Mouse (Mus musculus): Measurements from ENCODE around the gene Ctsh.
"Not testable (repeated sequence)": the region's sequence is repeated elsewhere in the genome, so short reads cannot be mapped to it uniquely, and the experiment has no call there.

Ctsh gene

GRCm38 (mm10) chr9:90059828-90060573, 6.0 kb downstream of the Ctsh start:
- DNase-seq (ENCODE audit: low spot score) = peak; percentile 53

DNA sequence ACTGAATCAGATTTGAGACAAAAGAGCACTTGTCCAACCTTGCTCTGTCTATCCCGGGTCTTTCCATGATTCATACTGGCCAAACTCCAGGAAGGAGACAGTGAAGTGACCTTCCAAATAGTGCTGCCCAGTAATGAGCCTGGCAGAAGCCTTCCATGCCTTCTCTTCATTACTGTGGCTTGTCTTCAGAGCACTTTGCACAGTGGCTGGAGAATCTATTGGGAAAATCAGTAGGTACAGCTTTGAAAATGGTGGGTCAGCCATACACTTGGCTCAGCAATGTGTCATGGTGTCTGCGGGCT, 6.6 kb downstream of the Ctsh start:
- DNase-seq (ENCODE audit: low spot score) = no peak

GRCm38 (mm10) chr9:90060932-90061331, 7.0 kb downstream of the Ctsh start:
- DNase-seq (ENCODE audit: low spot score) = not testable (repeated sequence)

- no peak for DNase-seq (ENCODE audit: low spot score)
These were observed 13.4 kb downstream of the Ctsh start for GRCm38 (mm10) chr9:90067341-90067740.

- DNase-seq (ENCODE audit: low spot score) = no peak
These were observed 14.8 kb downstream of the Ctsh start for GRCm38 (mm10) chr9:90068786-90069185.

DNA sequence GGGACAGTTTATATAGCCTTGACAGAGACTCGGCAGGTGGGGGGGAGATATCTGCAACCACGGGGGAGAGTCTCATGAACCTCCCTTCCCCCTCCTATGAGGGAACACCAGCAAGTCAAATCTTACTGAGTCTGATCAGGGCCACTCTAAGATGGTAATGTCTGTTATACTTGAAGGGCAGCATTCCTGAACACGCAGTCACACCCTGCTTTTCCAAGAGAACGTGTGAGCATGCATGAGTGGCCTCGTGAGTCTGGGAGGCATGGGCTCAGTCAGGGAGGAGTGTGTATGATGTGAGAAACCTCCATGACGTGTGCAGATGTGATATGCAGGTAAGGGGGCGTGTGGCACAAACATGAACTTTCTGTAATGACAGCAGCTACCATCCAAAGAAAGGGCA, 15.5 kb downstream of the Ctsh start:
- peak; percentile 84 for DNase-seq (ENCODE audit: low spot score)

DNA sequence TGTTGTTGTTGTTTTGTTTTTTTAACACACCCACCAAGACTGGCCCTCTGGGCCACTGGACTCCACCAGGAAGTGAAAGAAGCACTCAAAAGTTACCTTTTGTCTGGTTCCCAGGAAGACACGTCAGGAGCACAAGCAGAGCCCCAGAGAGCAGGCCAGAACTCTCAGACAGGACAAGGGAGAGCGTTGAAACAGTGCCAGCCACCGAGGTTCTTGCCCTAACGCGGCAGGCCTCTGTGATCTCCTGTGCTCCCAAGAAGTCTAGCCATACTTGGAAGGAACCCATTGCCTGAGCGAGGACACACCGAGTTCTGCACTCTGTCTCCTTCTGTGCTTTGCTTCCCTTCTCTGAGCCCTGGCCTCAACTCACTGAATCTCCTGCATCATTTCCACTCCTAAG, 16.2 kb downstream of the Ctsh start:
- DNase-seq (ENCODE audit: low spot score) = no peak

DNA sequence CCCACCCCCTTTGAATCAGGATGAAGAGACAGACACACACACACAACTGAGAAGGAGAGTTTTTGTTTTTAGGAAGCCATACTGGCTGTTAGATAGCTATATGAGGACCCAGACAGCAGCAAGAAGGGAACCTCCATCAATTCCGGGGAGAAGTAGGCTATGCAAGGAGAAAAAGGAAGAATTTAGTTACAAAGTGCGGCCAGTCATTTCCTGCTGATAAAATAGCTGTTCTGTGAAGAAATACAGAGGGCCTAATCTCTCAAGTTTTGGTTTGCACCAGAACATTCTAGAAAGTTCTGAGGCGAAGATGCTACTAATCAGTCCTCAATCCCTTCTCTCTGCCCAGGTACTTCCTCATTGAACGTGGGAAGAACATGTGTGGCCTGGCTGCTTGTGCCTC, 21.4 kb downstream of the Ctsh start:
- DNase-seq (ENCODE audit: low spot score) = no peak

GRCm38 (mm10) chr9:90076131-90076530, 22.2 kb downstream of the Ctsh start:
- DNase-seq (ENCODE audit: low spot score) = no peak

GRCm38 (mm10) chr9:90076849-90077461, 23.0 kb downstream of the Ctsh start:
- peak; percentile 76 for DNase-seq (ENCODE audit: low spot score)

DNA sequence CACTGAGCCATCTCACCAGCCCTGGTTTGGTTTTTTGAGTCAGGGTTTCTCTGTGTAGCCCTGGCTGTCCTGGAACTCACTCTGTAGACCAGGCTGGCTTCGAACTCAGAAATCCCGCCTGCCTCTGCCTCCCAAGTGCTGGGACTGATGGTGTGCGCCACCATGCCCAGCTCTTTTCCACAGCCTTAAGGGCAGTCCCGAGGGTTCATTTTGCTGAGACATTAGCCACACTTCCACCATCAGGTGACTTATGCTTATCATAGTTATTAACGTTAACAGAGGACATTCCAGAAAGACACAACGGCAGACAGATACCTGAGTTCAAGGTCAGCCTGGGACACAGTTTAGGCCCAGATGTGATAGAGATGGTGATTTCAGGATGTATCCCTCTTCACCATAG, 28.0 kb downstream of the Ctsh start:
- DNase-seq (ENCODE audit: low spot score) = not testable (repeated sequence)

DNA sequence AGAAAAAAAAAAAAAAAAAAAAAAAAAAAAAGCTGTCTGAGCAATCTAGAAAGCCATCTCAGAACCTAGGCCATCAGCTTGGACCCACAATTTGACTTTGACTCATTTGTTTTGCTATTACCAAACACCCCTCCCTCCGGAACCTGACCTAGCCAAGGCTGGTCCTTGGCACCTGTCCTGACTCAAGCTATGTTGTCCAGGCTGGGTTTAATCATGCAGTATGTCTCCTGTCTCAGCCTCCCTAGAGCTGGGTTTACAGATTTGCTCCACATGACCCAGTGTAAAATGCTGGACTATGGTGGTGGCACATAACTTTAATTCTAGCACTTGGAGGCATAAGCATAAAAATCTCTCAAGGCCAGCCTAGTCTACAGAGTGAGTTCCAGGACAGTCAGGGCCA, 29.0 kb downstream of the Ctsh start:
- DNase-seq (ENCODE audit: low spot score) = no peak

- no peak for DNase-seq (ENCODE audit: low spot score)
These were observed 30.2 kb downstream of the Ctsh start for GRCm38 (mm10) chr9:90084152-90084551.

DNA sequence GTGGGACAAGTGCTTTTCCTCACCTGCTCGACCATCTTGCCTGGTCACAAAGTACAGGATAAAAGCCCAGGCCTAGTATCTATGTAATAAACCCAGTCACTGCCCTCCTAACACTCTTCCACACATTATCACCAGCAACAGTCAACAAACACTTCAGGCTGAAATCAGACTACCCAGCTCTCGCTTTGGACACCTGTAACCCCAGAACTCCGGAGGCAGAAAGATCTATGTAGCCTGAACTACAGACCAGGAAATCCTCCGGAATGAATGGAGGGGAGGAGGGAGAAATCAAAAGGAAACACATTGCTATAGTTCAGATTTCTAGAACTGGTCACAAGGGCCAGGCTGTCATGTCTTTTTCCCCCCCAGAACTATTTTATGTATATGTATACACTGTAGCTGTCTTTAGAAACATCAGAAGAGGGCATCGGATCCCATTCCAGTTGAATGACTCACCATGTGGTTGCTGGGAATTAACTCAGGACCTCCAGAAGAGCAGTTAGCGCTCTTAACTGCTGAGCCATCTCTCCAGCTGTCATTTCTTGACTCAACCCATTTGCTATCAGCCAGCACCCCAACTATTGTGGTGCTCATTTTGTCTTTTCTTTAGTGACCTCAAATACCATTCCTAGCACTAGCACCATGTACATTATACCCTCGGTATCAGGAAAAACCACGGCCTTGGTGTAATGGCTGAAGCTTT, 31.0 kb downstream of the Ctsh start:
- no peak for DNase-seq (ENCODE audit: low spot score)

- DNase-seq (ENCODE audit: low spot score) = no peak
These were observed 34.0 kb downstream of the Ctsh start for GRCm38 (mm10) chr9:90087906-90088485.

DNA sequence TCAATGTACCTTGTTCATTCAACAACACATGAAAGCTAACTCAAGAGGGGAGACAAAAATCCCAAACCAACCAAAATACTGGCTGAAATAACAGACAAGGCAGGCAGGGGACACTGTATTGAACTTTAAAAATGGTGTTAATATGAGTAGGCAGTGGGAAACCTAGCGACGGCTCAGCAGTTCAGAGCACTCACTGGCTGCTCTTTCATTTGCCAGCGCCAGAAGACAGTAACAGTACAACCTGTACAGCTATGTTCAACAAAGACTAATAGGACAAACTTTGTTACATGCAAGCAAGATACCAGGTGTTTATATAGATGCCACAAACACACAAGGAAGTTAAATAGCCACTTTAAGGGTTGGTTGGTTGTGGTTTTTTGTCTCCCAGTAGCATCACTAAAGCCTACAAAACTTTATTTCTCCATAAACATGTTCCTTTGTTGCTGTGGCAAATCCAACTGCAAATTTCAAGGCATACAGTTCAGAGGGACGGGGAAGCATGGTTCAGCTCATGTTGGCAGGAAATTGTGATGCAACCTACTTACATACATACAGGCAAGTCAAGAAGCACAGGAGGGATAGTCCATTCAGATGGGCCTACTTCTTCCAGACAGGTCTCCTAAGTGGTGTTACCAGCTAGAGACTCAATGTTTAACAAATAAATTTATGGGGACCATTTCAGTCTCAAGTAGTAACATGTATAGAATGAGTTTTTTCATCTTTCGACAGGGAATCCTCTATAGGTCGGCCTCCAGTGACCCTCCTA, 35.6 kb downstream of the Ctsh start:
- DNase-seq (ENCODE audit: low spot score) = no peak

GRCm38 (mm10) chr9:90098934-90099333, 45.0 kb downstream of the Ctsh start:
- no peak for DNase-seq (ENCODE audit: low spot score)

DNA sequence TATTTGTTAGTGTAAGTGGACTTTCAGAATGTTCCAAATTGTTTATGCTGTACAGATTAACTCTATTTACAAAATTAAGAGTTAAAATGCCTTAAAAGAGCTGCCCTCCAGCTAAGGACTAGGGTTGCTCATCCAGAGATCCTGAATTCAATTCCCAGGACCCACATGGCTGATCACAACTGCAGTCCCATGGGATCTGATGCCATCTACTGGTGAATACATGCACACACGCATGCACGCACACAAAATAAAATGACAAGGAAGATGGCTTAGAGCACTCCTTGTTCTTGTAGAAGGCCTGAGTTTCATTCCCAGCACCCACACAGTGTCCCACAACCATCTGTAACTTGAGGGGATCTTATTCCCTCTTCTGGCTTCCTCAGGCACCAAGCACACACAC, 46.8 kb downstream of the Ctsh start:
- no peak for DNase-seq (ENCODE audit: low spot score)

DNA sequence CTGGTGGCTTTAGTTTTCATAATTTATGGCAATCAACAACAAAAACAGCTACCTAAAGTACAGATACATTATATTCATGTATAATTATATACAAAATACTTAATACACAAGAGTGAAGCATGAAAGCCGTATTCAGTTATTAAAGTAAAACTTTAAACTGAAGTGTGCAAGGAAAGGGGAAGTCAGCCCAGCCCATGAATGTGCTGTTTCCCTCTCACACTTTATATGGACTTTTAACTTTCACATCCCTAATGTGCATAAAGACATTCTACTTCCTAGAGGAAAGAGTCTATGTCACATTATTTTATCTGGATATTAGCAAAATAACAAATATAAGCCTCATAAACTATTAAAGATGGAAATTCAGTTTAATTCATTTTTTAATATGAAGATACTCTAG, 51.5 kb downstream of the Ctsh start:
- no peak for DNase-seq (ENCODE audit: low spot score)

- no peak for DNase-seq (ENCODE audit: low spot score)
These were observed 53.0 kb downstream of the Ctsh start for GRCm38 (mm10) chr9:90106915-90107314.

GRCm38 (mm10) chr9:90108272-90108671, 54.3 kb downstream of the Ctsh start:
- DNase-seq (ENCODE audit: low spot score) = no peak

DNA sequence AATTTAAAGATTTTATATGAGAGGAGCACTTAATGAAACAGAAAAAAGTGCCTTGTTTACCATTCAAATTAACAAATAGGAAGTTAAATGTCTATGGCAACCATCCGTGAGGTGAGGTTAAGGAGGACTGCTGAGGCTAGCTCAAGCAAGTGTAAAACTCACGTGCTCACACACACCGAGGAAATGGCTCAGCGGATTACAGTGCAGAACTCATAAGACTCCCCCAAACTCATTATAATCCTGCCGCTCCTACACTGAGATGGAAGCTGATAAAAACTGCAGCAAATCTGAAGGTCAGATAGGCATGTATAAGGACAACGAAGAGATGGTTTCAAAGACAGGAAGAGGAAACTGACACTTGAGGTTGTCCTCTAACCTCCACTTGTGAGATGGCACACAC, 55.4 kb downstream of the Ctsh start:
- DNase-seq (ENCODE audit: low spot score) = no peak

Data from lung, postnatal 25 days (tissue).